Mouse (Mus musculus) liver, adult 2 months (tissue): ENCODE measurements around the gene Lrp6.

ENCODE experiments used
- CTCF ChIP-seq: fragments of 200-500 bp; IDR thresholded peaks from 2 replicates; pipeline ENCODE4 v1.5.1; 2011; ENCODE audit warnings: low read depth, low read length, control low read depth
- POLR2A ChIP-seq: fragments of 200-500 bp; IDR thresholded peaks from 2 replicates; pipeline ENCODE4 v1.6.1; 2011; ENCODE audit warnings: low read length, control low read depth; ENCODE audit not compliant: insufficient read depth; ENCODE audit errors: extremely low read depth

GRCm38 (mm10) chr6:134579506-134579905, 12.7 kb upstream of the Lrp6 start:
- TF ChIP-seq POLR2A (no peak), CTCF (no peak)
